In genomic region chr15:12700367-12700766, GRCm38 (mm10) we compare ENCODE assay signal across 8 mouse cellular contexts. TPM values are rescaled to one million over a fixed set of nuclear protein-coding genes. Genes with fewer than 3 reads are reported as not detected.
DNase-seq lines count a peak whose midpoint lies in the region; ATAC-seq lines count a peak whose summit lies in the region.

No protein-coding gene starts in this region.

- no peak; the same call in 1 of the 2 replicates for ATAC-seq in megakaryocyte-erythroid progenitor cell, adult 5-6 weeks (replicated peaks; ENCODE audit: low FRiP score, low TSS enrichment, poor library complexity, severe bottlenecking)

- peak; percentile 18 for DNase-seq in embryo, embryonic 11 days
- no peak for DNase-seq in embryo, embryonic 9.5 days (ENCODE audit: extremely low spot score)
- DNase-seq in ovary, postnatal 36 days (ENCODE audit: low spot score) = peak; percentile 41
- no peak for DNase-seq in ovary, postnatal 14 days (ENCODE audit: low spot score)
- DNase-seq in heart, adult 8-10 months (ENCODE audit: low spot score) = peak; percentile 41
- DNase-seq in right cerebral cortex, postnatal 25 days = no peak
- no peak for DNase-seq in left cerebral cortex, adult 11 months (ENCODE audit: low spot score)

RNA-seq across cellular contexts. Expression of gene Pdzd2, which starts 39.4 kb away (rescaled TPM):
- total RNA-seq in heart, adult 8-10 months (2022) = 10 to 100 TPM; 65.7 to 97.5 (median 80.6) TPM
- 0.07 and 2.4 TPM in 2 replicates for total RNA-seq in megakaryocyte-erythroid progenitor cell, adult 5-6 weeks (2014; fragmentation: Nextera tagmentation)
- total RNA-seq in megakaryocyte-erythroid progenitor cell, adult 5-6 weeks (2017) = not detected in 2 replicates

Comparison
In these comparisons a context has a peak if more than half of its experiments do, and no peak if none do; other contexts are left out.
1. DNase-seq: peak in embryo, embryonic 11 days (single experiment), ovary, postnatal 36 days (single experiment) and heart, adult 8-10 months (single experiment); none in embryo, embryonic 9.5 days (single experiment), ovary, postnatal 14 days (single experiment), right cerebral cortex, postnatal 25 days (single experiment) and left cerebral cortex, adult 11 months (single experiment).
2. RNA of gene Pdzd2, which starts 39.4 kb away (total RNA-seq): 65.7 to 97.5 TPM in heart, adult 8-10 months; 0.07 to 2.4 TPM in megakaryocyte-erythroid progenitor cell, adult 5-6 weeks; every median in the first group is over 10 times any median in the second.